Mouse (Mus musculus) embryonic facial prominence, embryonic 11.5 days (tissue): ENCODE measurements around the gene Rere. TPM values are rescaled to one million over a fixed set of nuclear protein-coding genes. Genes with fewer than 3 reads are reported as not detected.
A peak's percentile ranks its signal among the peaks of the same experiment; 100 is the strongest.

Source experiments
- ATAC-seq: fragments of 200-750 bp; cut with Nextera tagmentation; replicated peaks from 2 replicates; pipeline ENCODE4 v1.8.0; 2017; ENCODE audit warnings: low read depth; ENCODE audit not compliant: insufficient number of reproducible peaks, low FRiP score, low TSS enrichment
- DNase-seq: peaks from one replicate; pipeline ENCODE4 v3.0.0-alpha.2; 2015; ENCODE audit warnings: low spot score
- H3K27ac ChIP-seq: fragments of 300-500 bp; sonication (generic); replicated peaks from 2 replicates; pipeline ENCODE4 v1.5.1; 2014; ENCODE audit warnings: mild to moderate bottlenecking, low read depth, low read length, control low read depth
- H3K27me3 ChIP-seq: fragments of 300-500 bp; sonication (generic); 2 replicates; pipeline ENCODE4 v1.6.1; 2014; ENCODE audit warnings: mild to moderate bottlenecking, low read length, moderate library complexity, mixed read lengths; ENCODE audit not compliant: control insufficient read depth, insufficient read depth
- H3K36me3 ChIP-seq: fragments of 300-500 bp; sonication (generic); replicated peaks from 2 replicates; pipeline ENCODE4 v1.6.1; 2014; ENCODE audit warnings: low read depth, mild to moderate bottlenecking, low read length, moderate library complexity, mixed read lengths; ENCODE audit not compliant: control insufficient read depth, insufficient read depth
- H3K4me1 ChIP-seq: fragments of 300-500 bp; sonication (generic); 2 replicates; pipeline ENCODE4 v1.6.1; 2014; ENCODE audit warnings: low read length, mixed read lengths; ENCODE audit not compliant: control insufficient read depth, insufficient read depth
- H3K4me2 ChIP-seq: fragments of 300-500 bp; sonication (generic); 2 replicates; pipeline ENCODE4 v1.6.1; 2014; ENCODE audit warnings: low read depth, mild to moderate bottlenecking, control low read depth, low read length, moderate library complexity
- H3K4me3 ChIP-seq: fragments of 300-500 bp; sonication (generic); 2 replicates; pipeline ENCODE4 v1.5.1; 2014; ENCODE audit warnings: low read depth, low read length, control low read depth
- H3K9ac ChIP-seq: fragments of 300-500 bp; sonication (generic); replicated peaks from 2 replicates; pipeline ENCODE4 v1.6.1; 2014; ENCODE audit warnings: mild to moderate bottlenecking, control low read depth, low read length
- H3K9me3 ChIP-seq: fragments of 300-500 bp; sonication (generic); replicated peaks from 2 replicates; pipeline ENCODE4 v1.6.1; 2016; ENCODE audit warnings: mild to moderate bottlenecking, low read length, inconsistent platforms, mixed read lengths; ENCODE audit not compliant: control insufficient read depth
- WGBS: fragments of 180-500 bp; shearing (Covaris S2); extraction: QIAGEN DNeasy Blood & Tissue Kit; methylation state at CpG from one replicate; pipeline ENCODE4 v1.1.7; 2014; 5-methylcytosine and 5-hydroxymethylcytosine counted together
- polyA plus RNA-seq: library from polyadenylated mRNA; unstranded; fragments of >200 nt; fragmentation: Nextera tagmentation; extraction: Ambion mirVana; gene quantifications from 2 replicates; pipeline ENCODE4 v1.2.1, GENCODE M21; 2014

Rere gene
- polyA plus RNA-seq, 1 experiment from 2014 or later = 22.9 TPM

DNA sequence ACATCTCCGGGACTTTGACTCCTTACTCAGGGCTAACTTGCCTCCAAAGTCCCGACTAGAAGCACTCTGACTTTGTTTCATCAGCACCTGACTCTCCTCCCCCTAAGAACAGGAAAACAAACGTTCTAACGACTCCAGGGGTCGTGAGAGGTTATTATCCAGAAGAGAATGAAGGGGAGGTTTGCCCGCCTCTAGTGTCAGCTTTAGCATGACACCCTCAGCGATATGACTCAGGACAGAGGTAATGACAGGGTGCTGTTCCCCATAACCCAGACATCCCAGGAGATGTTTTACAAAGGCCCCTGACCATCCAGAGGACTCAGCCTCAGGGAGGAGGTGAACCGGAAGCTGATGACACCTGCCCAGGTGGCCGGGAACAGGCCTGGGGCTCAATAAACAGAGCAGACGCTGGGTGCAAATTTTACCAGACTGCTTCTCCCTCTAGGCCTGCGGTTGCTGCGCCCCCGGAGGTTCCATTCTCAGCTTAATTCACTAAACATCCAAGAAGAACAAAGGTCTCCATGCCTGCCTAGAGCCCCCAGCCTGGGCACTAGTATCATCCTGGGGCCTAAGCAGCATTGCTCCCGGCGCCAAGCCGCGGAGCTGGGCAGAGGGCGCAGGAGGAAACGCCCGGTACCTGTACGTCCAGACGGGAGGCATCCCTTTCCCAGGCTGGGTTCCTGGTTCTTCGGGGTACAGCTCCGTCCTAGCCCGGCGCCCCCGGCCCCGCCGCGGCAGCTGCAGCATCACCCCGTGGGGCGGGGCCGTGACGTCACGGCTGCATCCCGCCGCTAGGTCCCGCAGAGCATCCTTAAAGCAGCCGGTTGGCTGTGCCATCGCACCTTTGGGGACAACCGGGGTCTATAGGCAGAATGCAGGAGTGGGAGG lies 370.2 kb downstream of the Rere start, which contains the start of gene Slc45a1:
Slc45a1 (minus strand) TSS at position 785 of the 888 bp plus-strand sequence.
- no peaks in the 10 kb centered on the region for H3K36me3 ChIP-seq
- H3K27me3 ChIP-seq = peaks cover 7% of the 10 kb centered on the region
- no peak within 1 kb of the TSS for H3K27ac ChIP-seq
- peak within 1 kb of the TSS; percentile 36 for H3K4me3 ChIP-seq
- peak; percentile 48 for DNase-seq
- peak within 1 kb of the TSS; percentile 46 for H3K9ac ChIP-seq
- H3K4me2 ChIP-seq = peak within 1 kb of the TSS; percentile 67
- H3K9me3 ChIP-seq = no peaks in the 10 kb centered on the region
- no peaks in the 10 kb centered on the region; the same call in 1 of the 2 replicates for H3K4me1 ChIP-seq
- ATAC-seq = no peak
- 5% methylated on average over 41 of the region's 41 CpGs for WGBS

DNA sequence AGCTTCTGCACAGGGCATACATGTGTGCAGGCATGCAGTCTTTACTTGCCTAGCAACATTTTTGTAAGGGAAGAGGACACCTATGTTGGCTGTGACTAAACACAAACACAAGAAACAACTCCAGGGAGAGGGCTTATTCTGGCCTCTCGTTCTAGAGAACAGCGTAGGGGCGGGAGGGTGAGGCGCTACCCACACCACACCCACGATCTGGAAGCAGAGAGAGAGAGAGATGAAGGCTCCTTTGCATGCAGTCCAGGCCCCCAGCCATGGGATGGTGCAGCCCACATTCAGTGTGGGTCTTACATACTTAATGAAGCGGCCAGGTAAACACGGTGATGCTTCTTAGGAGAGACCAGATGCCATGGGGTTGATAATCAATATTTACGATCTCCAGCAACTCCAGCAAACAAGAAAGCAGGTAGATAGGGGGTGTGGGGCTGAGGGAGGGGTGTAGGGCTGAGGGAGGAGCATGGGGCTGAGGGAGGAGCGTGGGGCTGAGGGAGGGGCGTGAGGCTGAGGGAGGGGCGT lies 371.7 kb downstream of the Rere start:
- no peak for ATAC-seq
- H3K4me3 ChIP-seq = no peak overlapping the region
- peaks cover 7% of the 10 kb centered on the region for H3K27me3 ChIP-seq
- 35% methylated on average over 8 of the region's 11 CpGs for WGBS
- H3K9me3 ChIP-seq = no peaks in the 10 kb centered on the region
- no peaks in the 10 kb centered on the region; the same call in 1 of the 2 replicates for H3K4me1 ChIP-seq
- H3K36me3 ChIP-seq = no peaks in the 10 kb centered on the region
- no peak overlapping the region for H3K9ac ChIP-seq
- no peak overlapping the region for H3K4me2 ChIP-seq
- DNase-seq = no peak
- H3K27ac ChIP-seq = no peak overlapping the region

DNA sequence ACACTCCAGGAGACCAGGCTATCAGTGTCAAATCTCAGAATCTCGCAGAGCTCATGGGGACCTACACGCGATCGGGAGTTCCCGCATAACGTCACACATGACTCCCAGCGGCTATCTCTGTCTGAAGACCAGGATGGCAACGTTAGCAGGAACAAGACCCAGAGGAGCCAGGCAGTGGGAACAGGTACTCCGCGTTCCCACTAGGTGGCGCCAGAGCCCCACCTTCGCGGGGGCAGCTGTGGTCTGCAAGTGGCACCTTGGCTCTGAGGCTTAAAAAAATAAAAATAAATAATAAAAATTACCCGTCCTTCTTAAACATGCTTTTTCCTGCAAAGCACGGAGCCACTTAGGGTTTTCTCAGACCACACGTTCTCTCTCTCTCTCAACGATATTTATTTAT lies 374.5 kb downstream of the Rere start:
- ATAC-seq (peak; percentile 30; the same call in 1 of the 2 replicates), DNase-seq (peak; percentile 86)
- Histone ChIP-seq H3K36me3 (no peaks in the 10 kb centered on the region), H3K27ac (no peak overlapping the region), H3K9me3 (no peaks in the 10 kb centered on the region), H3K4me1 (no peaks in the 10 kb centered on the region; the same call in 1 of the 2 replicates), H3K9ac (no peak overlapping the region), H3K27me3 (peaks cover 7% of the 10 kb centered on the region), H3K4me2 (no peak overlapping the region), H3K4me3 (no peak overlapping the region)
- 4% methylated on average over 17 of the region's 17 CpGs for WGBS

DNA sequence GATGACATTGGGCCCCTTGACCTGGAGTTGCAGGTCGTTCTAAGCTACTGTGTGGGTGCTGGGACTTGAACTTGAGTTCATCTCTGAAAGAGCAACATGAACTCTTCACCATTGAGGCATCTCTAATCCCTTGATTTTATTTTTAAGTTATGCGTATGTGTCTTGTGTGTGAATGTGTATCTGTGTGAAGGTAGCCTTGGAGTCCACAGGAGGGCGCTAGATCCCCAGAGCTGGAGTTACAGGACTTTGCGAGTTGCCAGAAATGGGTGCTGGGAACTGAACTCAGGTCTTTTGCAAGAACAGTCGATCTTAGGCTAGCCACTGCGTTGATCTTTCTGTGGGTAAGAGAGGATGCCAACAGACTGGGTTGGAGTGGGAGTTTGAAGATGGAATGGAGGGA lies 375.1 kb downstream of the Rere start:
- H3K4me2 ChIP-seq = no peak overlapping the region
- no peak overlapping the region for H3K4me3 ChIP-seq
- DNase-seq (no peak), ATAC-seq (no peak)
- no peaks in the 10 kb centered on the region for H3K9me3 ChIP-seq
- H3K27me3 ChIP-seq = peaks cover 6% of the 10 kb centered on the region
- no peak overlapping the region for H3K27ac ChIP-seq
- H3K36me3 ChIP-seq = no peaks in the 10 kb centered on the region
- WGBS = 81% methylated on average over 6 of the region's 6 CpGs
- no peaks in the 10 kb centered on the region; the same call in 1 of the 2 replicates for H3K4me1 ChIP-seq
- H3K9ac ChIP-seq = no peak overlapping the region

DNA sequence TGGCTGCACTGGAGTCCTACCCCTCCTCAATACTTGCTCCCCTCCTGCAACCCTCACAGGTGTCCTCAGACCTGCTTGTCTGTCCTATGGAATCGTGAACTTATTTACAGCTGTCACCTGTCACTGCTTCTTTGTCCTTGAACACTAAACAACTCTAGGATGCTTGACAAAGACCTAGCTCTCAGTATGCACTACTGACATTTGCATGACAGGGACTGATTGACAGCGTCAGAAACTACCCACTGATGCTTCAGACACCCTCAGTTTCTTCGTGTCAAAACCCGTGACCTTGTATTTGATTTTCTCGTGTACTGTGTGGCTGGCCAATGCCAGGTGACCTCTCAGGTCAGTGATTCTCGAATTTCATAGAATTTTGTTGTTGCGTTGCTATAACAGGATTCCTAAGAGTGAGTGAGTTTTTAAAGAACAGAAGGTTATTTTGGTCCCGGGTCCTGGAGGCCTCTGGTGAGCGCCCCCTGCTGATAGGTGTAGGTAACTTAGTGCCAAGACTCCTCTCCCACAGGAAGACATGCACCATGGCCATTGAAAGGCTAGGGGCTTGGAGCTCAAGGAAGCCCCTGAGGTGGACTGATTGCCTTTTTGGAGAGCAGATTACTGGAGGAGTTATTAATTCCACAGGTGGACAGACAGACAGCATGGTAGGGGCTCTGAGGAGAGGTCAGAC lies 378.6 kb downstream of the Rere start:
- no peaks in the 10 kb centered on the region for H3K36me3 ChIP-seq
- no peak overlapping the region for H3K4me3 ChIP-seq
- no peak overlapping the region for H3K27ac ChIP-seq
- H3K27me3 ChIP-seq = no peaks in the 10 kb centered on the region
- DNase-seq (peak; percentile 27), ATAC-seq (no peak)
- H3K4me1 ChIP-seq = no peaks in the 10 kb centered on the region
- H3K9ac ChIP-seq = no peak overlapping the region
- H3K4me2 ChIP-seq = no peak overlapping the region
- 75% methylated on average over 9 of the region's 9 CpGs for WGBS
- no peaks in the 10 kb centered on the region for H3K9me3 ChIP-seq

DNA sequence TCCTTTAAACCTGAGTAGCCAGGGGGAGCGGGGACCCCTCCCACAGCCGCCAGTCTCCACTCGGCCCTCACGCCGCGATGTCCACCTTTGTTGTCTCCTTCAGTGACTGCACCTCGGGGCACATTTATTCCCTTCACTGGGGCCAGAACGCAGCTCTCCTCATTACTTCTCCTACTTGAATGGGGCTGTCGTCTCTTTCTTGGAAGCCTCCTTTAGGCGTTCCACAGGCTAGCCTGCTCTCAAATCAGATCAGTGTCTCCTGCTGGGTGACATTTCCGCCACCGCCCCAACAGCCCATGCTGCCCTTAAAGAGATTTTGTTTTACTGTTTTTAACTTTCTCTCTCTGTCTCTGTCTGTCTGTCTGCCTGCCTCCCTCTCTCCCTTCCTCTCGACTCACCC lies 380.4 kb downstream of the Rere start:
- H3K9me3 ChIP-seq = no peaks in the 10 kb centered on the region
- peak overlapping the region; percentile 13; the same call in 1 of the 2 replicates for H3K9ac ChIP-seq
- ATAC-seq (no peak), DNase-seq (no peak)
- no peak overlapping the region for H3K4me3 ChIP-seq
- H3K27ac ChIP-seq = no peak overlapping the region
- WGBS = 5% methylated on average over 13 of the region's 13 CpGs
- no peaks in the 10 kb centered on the region for H3K36me3 ChIP-seq
- peak overlapping the region; percentile 47 for H3K4me2 ChIP-seq
- H3K4me1 ChIP-seq = no peaks in the 10 kb centered on the region
- H3K27me3 ChIP-seq = no peaks in the 10 kb centered on the region

DNA sequence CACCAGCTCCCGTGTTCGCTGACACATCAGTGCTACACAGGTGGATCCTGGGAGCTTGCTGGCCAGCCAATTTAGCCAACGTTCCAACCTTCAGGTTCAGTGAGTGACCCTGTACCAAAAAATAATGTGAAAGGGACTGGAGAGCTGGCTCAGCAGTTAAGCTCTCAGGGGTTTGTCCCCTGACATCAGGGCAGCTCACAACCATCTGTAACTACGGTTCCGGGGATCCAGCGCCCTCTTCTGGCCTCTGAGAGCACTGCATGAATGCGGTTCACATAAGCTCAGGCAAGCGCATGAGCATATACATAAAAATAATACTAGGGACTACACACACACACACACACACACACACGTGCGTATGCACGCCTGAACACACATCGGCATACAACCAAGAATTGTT lies 381.7 kb downstream of the Rere start:
- Histone ChIP-seq H3K9ac (no peak overlapping the region), H3K27me3 (no peaks in the 10 kb centered on the region), H3K4me3 (no peak overlapping the region), H3K9me3 (no peaks in the 10 kb centered on the region), H3K36me3 (no peaks in the 10 kb centered on the region), H3K4me1 (no peaks in the 10 kb centered on the region), H3K27ac (no peak overlapping the region), H3K4me2 (no peak overlapping the region)
- DNase-seq (peak; percentile 57), ATAC-seq (no peak)
- 50% methylated on average over 12 of the region's 12 CpGs for WGBS
